Mouse (Mus musculus) lung, embryonic 16.5 days (tissue): ENCODE data around the gene Ebf1. TPM values are rescaled to one million over a fixed set of nuclear protein-coding genes. Genes with fewer than 3 reads are reported as not detected.
"Not testable (repeated sequence)": the region's sequence is repeated elsewhere in the genome, so short reads cannot be mapped to it uniquely, and the experiment has no call there.

Experiments used
- ATAC-seq: fragments of 200-750 bp; cut with Nextera tagmentation; 2 replicates; pipeline ENCODE4 v1.8.0; 2017; ENCODE audit warnings: low read depth, mild to moderate bottlenecking, moderate library complexity
- H3K27ac ChIP-seq: fragments of 300-500 bp; sonication (generic); 2 replicates; pipeline ENCODE4 v1.5.1; 2014; ENCODE audit warnings: mild to moderate bottlenecking, control low read depth, low read length
- H3K27me3 ChIP-seq: fragments of 300-500 bp; sonication (generic); 2 replicates; pipeline ENCODE4 v1.6.1; 2014; ENCODE audit warnings: low read depth, low read length, mixed read lengths; ENCODE audit not compliant: control insufficient read depth, insufficient read depth
- H3K36me3 ChIP-seq: fragments of 300-500 bp; sonication (generic); 2 replicates; pipeline ENCODE4 v1.6.1; 2014; ENCODE audit warnings: low read length; ENCODE audit not compliant: control insufficient read depth, insufficient read depth
- H3K4me1 ChIP-seq: fragments of 300-500 bp; sonication (generic); replicated peaks from 2 replicates; pipeline ENCODE4 v1.6.1; 2014; ENCODE audit warnings: low read length, mixed read lengths; ENCODE audit not compliant: control insufficient read depth, insufficient read depth
- H3K4me2 ChIP-seq: fragments of 300-500 bp; sonication (generic); 2 replicates; pipeline ENCODE4 v1.6.1; 2014; ENCODE audit warnings: low read depth, low read length, control low read depth
- H3K4me3 ChIP-seq: fragments of 300-500 bp; sonication (generic); 2 replicates; pipeline ENCODE4 v1.5.1; 2014; ENCODE audit warnings: mild to moderate bottlenecking, low read length, control low read depth
- H3K9ac ChIP-seq: fragments of 300-500 bp; sonication (generic); 2 replicates; pipeline ENCODE4 v1.6.1; 2014; ENCODE audit warnings: low read length, control low read depth
- H3K9me3 ChIP-seq: fragments of 300-500 bp; sonication (generic); 2 replicates; pipeline ENCODE4 v1.6.1; 2016; ENCODE audit warnings: low read length; ENCODE audit not compliant: control insufficient read depth
- WGBS: fragments of 180-500 bp; shearing (Covaris S2); extraction: QIAGEN DNeasy Blood & Tissue Kit; methylation state at CpG from one replicate; pipeline ENCODE4 v1.1.7; 2014; 5-methylcytosine and 5-hydroxymethylcytosine counted together
- polyA plus RNA-seq: library from polyadenylated mRNA; unstranded; fragments of >200 nt; fragmentation: Nextera tagmentation; extraction: Ambion mirVana; gene quantifications from 2 replicates; pipeline ENCODE4 v1.2.1, GENCODE M21; 2015

The Ebf1 gene
- polyA plus RNA-seq, result 11.9 and 12.8 TPM in 2 replicates

DNA sequence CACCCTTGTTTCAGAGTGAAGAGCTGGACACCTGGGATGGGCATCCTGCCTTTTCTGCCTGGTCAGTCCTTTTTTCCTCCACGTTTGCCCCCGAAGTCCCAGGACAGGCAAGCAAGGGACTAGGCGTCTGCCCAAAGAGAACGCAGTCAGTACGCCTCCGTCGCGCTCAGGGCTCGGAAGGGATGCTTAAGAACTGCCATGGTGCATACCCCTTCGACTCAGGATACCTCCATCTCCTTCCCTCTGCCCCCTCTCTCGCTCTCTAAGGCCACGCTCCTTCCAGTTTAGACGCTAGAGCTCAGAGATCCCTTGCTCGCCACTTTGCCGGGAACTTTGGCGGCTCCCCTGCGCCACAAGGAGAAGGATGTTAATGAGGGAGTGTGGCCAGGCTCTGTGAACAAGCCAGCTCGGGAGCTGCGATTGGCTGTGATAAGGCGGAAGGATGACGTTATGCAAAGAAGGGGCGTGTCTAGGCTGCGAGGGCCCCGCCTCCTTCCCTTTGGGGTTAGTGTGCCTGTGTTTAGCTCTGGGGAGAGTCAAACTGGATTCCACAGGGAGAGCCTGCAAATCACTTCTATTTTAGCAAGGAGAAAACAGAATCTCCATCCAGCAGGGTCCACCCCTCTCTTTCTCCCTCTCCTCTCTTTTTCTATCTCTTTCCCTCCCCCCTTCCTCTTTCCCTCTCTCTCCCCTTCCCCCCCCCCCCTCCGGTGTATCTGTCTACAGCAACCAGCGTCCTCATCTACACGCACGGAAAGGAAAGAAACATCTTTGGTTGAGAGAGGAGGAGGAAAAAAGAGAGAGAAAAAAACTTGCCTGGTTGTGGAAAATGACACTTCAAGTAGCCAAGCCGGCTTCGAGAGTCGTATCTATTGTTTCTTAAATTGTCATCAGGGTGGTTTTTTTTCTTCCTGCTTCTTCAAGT lies at the start of gene Ebf1:
Ebf1 (plus strand) TSS at position 530 of the 925 bp plus-strand sequence.
- peak; percentile 96 for ATAC-seq
- Histone ChIP-seq H3K27ac (peak within 1 kb of the TSS; percentile 24), H3K4me1 (peaks cover 13% of the 10 kb centered on the region; the same call in 1 of the 2 replicates), H3K9me3 (no peaks in the 10 kb centered on the region), H3K4me3 (peak within 1 kb of the TSS; percentile 61), H3K9ac (peak within 1 kb of the TSS; percentile 68), H3K4me2 (peak within 1 kb of the TSS; percentile 89), H3K27me3 (peaks cover 77% of the 10 kb centered on the region), H3K36me3 (no peaks in the 10 kb centered on the region)
- WGBS, result under 1% methylated on average over 30 of the region's 31 CpGs

- H3K27me3 ChIP-seq, H3K4me2 ChIP-seq, ATAC-seq, H3K9me3 ChIP-seq, H3K9ac ChIP-seq, H3K27ac ChIP-seq, H3K36me3 ChIP-seq, H3K4me1 ChIP-seq, H3K4me3 ChIP-seq: not testable (repeated sequence)
- 88% methylated on average over 4 of the region's 4 CpGs for WGBS
Observed at GRCm38 (mm10) chr11:44570336-44570735, 46.8 kb upstream of the Ebf1 start.

DNA sequence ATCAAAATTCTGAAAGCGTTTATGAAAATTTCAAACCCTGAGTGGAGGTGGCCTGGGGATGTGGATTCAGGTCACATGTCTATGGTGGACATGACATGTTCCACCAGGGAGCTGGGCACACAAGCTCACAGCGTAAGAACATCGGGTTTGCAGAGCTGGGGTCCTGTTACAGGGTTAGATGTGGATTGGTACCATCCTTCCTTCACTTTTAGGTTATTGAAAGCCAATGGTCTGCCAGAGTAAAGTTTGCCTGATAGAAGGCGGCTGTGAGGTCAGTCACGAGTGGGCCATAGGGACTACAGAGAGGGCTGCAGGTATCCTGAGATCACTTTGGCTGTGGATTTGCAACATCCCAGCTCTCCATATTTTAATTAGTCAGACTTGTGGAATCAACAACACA lies 44.3 kb upstream of the Ebf1 start:
- H3K9me3 ChIP-seq, result no peaks in the 10 kb centered on the region
- H3K9ac ChIP-seq, result no peak overlapping the region
- H3K27me3 ChIP-seq, result no peaks in the 10 kb centered on the region
- no peaks in the 10 kb centered on the region for H3K36me3 ChIP-seq
- H3K4me1 ChIP-seq, result no peaks in the 10 kb centered on the region
- 86% methylated on average over 5 of the region's 5 CpGs for WGBS
- H3K4me2 ChIP-seq, result no peak overlapping the region
- H3K27ac ChIP-seq, result no peak overlapping the region
- H3K4me3 ChIP-seq, result no peak overlapping the region
- no peak for ATAC-seq

- H3K4me3 ChIP-seq, result no peak overlapping the region
- no peaks in the 10 kb centered on the region for H3K36me3 ChIP-seq
- ATAC-seq, result no peak
- H3K9ac ChIP-seq, result no peak overlapping the region
- no peak overlapping the region for H3K4me2 ChIP-seq
- H3K9me3 ChIP-seq, result no peaks in the 10 kb centered on the region
- WGBS, result 73% methylated on average over 3 of the region's 3 CpGs
- H3K4me1 ChIP-seq, result no peaks in the 10 kb centered on the region
- H3K27me3 ChIP-seq, result no peaks in the 10 kb centered on the region
- H3K27ac ChIP-seq, result no peak overlapping the region
Observed at GRCm38 (mm10) chr11:44573396-44573795, 43.7 kb upstream of the Ebf1 start.

DNA sequence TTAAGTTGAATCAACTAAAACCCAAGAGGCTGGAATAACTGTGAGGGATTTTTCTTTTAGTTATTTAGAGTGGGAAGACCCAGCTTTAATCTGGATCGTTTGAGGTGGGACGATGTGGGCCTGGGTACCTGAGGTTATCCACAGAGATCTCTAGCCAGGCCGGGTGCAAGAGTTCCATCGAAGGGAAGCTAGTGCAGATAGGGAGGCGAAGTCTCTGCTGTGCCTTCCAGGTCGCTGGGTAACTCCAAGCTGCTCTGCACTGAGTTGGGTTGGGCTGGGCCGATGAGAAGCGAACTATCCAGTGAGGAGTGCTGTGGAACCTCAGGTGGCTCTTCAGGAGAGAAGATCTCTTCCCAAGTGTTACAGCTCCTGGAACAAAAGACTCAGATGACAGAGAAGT lies 42.7 kb upstream of the Ebf1 start:
- Histone ChIP-seq H3K9ac (no peak overlapping the region), H3K27ac (no peak overlapping the region), H3K36me3 (no peaks in the 10 kb centered on the region), H3K4me1 (no peaks in the 10 kb centered on the region), H3K4me2 (no peak overlapping the region), H3K27me3 (no peaks in the 10 kb centered on the region), H3K4me3 (no peak overlapping the region), H3K9me3 (no peaks in the 10 kb centered on the region)
- 88% methylated on average over 8 of the region's 8 CpGs for WGBS
- no peak for ATAC-seq

GRCm38 (mm10) chr11:44574820-44575219 lies 42.3 kb upstream of the Ebf1 start:
- no peak overlapping the region for H3K4me2 ChIP-seq
- no peak overlapping the region for H3K27ac ChIP-seq
- no peak for ATAC-seq
- 89% methylated on average over 5 of the region's 5 CpGs for WGBS
- no peaks in the 10 kb centered on the region for H3K36me3 ChIP-seq
- no peak overlapping the region for H3K4me3 ChIP-seq
- H3K9ac ChIP-seq, result no peak overlapping the region
- no peaks in the 10 kb centered on the region for H3K27me3 ChIP-seq
- H3K9me3 ChIP-seq, result no peaks in the 10 kb centered on the region
- H3K4me1 ChIP-seq, result no peaks in the 10 kb centered on the region

DNA sequence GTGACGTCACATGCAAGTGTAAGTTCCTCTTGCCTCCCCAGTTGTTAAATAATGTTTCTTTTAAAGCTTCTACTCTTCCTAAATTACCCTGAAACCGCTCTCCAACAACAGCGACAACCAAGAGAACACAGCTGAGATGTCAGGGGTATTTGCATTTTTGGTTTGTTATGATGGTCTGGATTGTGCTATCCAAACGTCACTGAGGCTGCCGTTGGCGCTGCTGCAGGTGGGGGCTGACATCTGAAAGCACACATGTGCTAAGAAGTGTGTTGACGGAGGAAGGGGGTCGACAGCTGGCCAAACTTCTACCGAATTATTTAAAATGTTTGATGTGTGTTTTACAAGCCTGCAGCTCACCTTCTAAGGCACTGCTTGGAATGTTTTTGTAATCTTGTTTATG lies 39.2 kb upstream of the Ebf1 start:
- Histone ChIP-seq H3K27ac (no peak overlapping the region), H3K9me3 (no peaks in the 10 kb centered on the region), H3K27me3 (no peaks in the 10 kb centered on the region), H3K4me3 (no peak overlapping the region), H3K9ac (no peak overlapping the region), H3K4me2 (no peak overlapping the region), H3K4me1 (no peaks in the 10 kb centered on the region), H3K36me3 (no peaks in the 10 kb centered on the region)
- no peak for ATAC-seq
- 52% methylated on average over 9 of the region's 9 CpGs for WGBS

DNA sequence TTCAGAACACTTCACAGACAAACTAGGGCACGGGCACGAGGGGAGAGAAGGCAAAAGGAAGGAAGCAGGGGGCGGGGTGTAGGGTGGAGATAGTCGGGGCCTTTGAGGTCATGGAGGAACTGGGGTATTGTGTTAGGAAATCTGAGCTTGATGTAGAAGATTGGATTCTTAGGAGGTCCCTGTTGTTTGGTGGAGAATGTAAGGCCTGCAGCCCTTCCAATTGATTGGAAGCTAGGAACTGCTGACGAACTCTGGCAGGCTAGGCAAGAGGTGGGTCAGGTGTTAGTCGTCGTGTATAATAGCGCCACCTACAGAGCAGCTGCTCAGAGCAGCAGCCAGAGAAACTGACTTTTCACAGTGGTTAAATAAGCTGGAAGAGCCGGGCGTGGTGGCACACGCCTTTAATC lies 35.8 kb upstream of the Ebf1 start:
- Histone ChIP-seq H3K9ac (no peak overlapping the region), H3K27ac (no peak overlapping the region), H3K36me3 (no peaks in the 10 kb centered on the region), H3K4me2 (no peak overlapping the region), H3K4me1 (no peaks in the 10 kb centered on the region), H3K4me3 (no peak overlapping the region), H3K9me3 (no peaks in the 10 kb centered on the region), H3K27me3 (no peaks in the 10 kb centered on the region)
- peak; percentile 52; the same call in 1 of the 2 replicates for ATAC-seq
- WGBS, result 23% methylated on average over 11 of the region's 11 CpGs

DNA sequence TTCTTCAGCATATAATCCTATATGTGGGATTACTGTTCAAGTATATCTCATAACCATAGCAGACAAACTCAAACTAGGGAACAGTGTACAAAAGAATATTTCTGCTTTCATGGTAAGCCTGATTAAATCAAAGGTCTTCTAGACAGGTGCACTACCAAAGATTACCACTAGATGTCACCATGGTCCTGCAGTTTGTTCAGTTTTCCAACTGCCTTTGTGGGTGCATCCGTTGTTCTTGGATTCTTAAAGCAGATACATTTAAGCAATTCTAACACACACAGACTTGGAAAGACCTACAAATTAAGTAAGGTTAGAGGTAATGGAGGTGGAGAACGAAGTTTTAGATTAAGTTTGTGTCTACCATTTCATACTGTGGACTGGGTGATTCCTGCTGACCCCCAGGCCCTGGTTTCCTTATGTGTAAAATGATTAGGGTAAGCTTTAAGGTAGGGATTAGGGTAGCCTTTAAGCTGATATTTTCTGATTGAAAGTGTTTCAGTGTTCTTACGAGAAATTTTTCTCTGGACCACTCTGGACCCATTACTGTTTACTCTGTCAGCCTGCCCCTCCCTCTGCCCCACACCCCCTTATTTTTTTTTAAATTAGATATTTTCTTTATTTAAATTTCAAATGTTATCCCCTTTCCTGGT lies 30.9 kb upstream of the Ebf1 start:
- Histone ChIP-seq H3K27me3 (no peaks in the 10 kb centered on the region), H3K9ac (no peak overlapping the region), H3K27ac (no peak overlapping the region), H3K4me2 (no peak overlapping the region), H3K4me3 (no peak overlapping the region), H3K9me3 (no peaks in the 10 kb centered on the region), H3K4me1 (no peaks in the 10 kb centered on the region), H3K36me3 (no peaks in the 10 kb centered on the region)
- ATAC-seq, result no peak
- 13% methylated on average over 3 of the region's 3 CpGs for WGBS
